ENCODE assay signal across 9 mouse cellular contexts in genomic region chr9:8001352-8001751, GRCm38 (mm10). TPM values are rescaled to one million over a fixed set of nuclear protein-coding genes. Genes with fewer than 3 reads are reported as not detected.
DNase-seq lines count a peak whose midpoint lies in the region; ATAC-seq and TF ChIP-seq lines count a peak whose summit lies in the region.
"Had no signal": no experiment of that assay in that cellular context is flagged by ENCODE, and none has a peak within 500 bp of the region (broad histone marks: within the 10 kb centered on the region; RNA-seq: fewer than 3 reads in every experiment).

No protein-coding gene starts in this region.

- no peak overlapping the region for H3K9ac ChIP-seq in midbrain, postnatal 0 days (replicated peaks; ENCODE audit: low read length, poor library complexity, severe bottlenecking)
- 0 out of 2 replicates have a peak overlapping the region, but pooled peaks have one; percentile 3 for H3K9ac ChIP-seq in heart, embryonic 16.5 days (ENCODE audit: low read length)
- no peak overlapping the region for H3K9ac ChIP-seq in neural tube, embryonic 13.5 days
- H3K9ac ChIP-seq: liver, embryonic 15.5 days had no signal

- H3K9me3 ChIP-seq in midbrain, embryonic 10.5 days (replicated peaks) = no peaks in the 10 kb centered on the region
- no peaks in the 10 kb centered on the region for H3K9me3 ChIP-seq in midbrain, postnatal 0 days (ENCODE audit: low read length)
- H3K9me3 ChIP-seq in heart, embryonic 16.5 days (replicated peaks; ENCODE audit: control insufficient read depth, low read length) = no peaks in the 10 kb centered on the region
- H3K9me3 ChIP-seq in neural tube, embryonic 13.5 days = no peaks in the 10 kb centered on the region
- H3K9me3 ChIP-seq: liver, embryonic 15.5 days had no signal

- peaks cover 37% of the 10 kb centered on the region for H3K4me1 ChIP-seq in midbrain, embryonic 10.5 days
- 0 out of 2 replicates have a peak, but pooled peaks cover 2% of the 10 kb centered on the region for H3K4me1 ChIP-seq in midbrain, postnatal 0 days (ENCODE audit: insufficient read depth, low read length)
- peaks cover 16% of the 10 kb centered on the region for H3K4me1 ChIP-seq in heart, embryonic 16.5 days (ENCODE audit: control insufficient read depth, insufficient read depth, low read length)
- H3K4me1 ChIP-seq in neural tube, embryonic 13.5 days (replicated peaks) = peaks cover 33% of the 10 kb centered on the region

- peak overlapping the region; percentile 94; the same call in 1 of the 2 replicates for H3K4me3 ChIP-seq in midbrain, embryonic 10.5 days
- H3K4me3 ChIP-seq in midbrain, postnatal 0 days (ENCODE audit: low read depth, low read length) = no peak overlapping the region
- no peak overlapping the region for H3K4me3 ChIP-seq in heart, embryonic 16.5 days (ENCODE audit: low read length)
- 0 out of 2 replicates have a peak overlapping the region, but pooled peaks have one; percentile 5 for H3K4me3 ChIP-seq in neural tube, embryonic 13.5 days
- H3K4me3 ChIP-seq: liver, embryonic 15.5 days had no signal

- peaks cover 50% of the 10 kb centered on the region for H3K36me3 ChIP-seq in midbrain, embryonic 10.5 days
- H3K36me3 ChIP-seq in midbrain, postnatal 0 days (ENCODE audit: insufficient read depth, low read length) = no peaks in the 10 kb centered on the region
- peaks cover 18% of the 10 kb centered on the region for H3K36me3 ChIP-seq in heart, embryonic 16.5 days (ENCODE audit: control insufficient read depth, insufficient read depth)
- 0 out of 2 replicates have a peak, but pooled peaks cover 6% of the 10 kb centered on the region for H3K36me3 ChIP-seq in neural tube, embryonic 13.5 days

- peak; percentile 8 to 11 for DNase-seq in cerebellum, postnatal 25 days
- no peak for DNase-seq in cerebellum, adult 9-11 months
- DNase-seq in midbrain, embryonic 10.5 days (ENCODE audit: low spot score) = no peak
- no peak for DNase-seq in midbrain, postnatal 0 days (ENCODE audit: low spot score)
- no peak for DNase-seq in embryo, embryonic 9.5 days (ENCODE audit: extremely low spot score)
- no peak for DNase-seq in thymus, postnatal 14 days

- no peak for TF ChIP-seq CTCF in midbrain, postnatal 0 days (IDR thresholded peaks at IDR 0.05)

- 66% methylated on average over 7 of the region's 7 CpGs for WGBS in midbrain, embryonic 10.5 days
- 49% methylated on average over 7 of the region's 7 CpGs for WGBS in midbrain, postnatal 0 days
- WGBS in heart, embryonic 16.5 days = 45% methylated on average over 7 of the region's 7 CpGs
- 28% methylated on average over 7 of the region's 7 CpGs for WGBS in neural tube, embryonic 13.5 days

- no peak overlapping the region for H3K4me2 ChIP-seq in midbrain, postnatal 0 days (ENCODE audit: low read depth, low read length, poor library complexity, severe bottlenecking)
- H3K4me2 ChIP-seq in heart, embryonic 16.5 days (ENCODE audit: low read depth, low read length) = peak overlapping the region; percentile 20; the same call in 1 of the 2 replicates
- H3K4me2 ChIP-seq in neural tube, embryonic 13.5 days = peak overlapping the region; percentile 40
- H3K4me2 ChIP-seq: liver, embryonic 15.5 days had no signal

- ATAC-seq in midbrain, postnatal 0 days (ENCODE audit: low FRiP score) = no peak
- ATAC-seq in heart, embryonic 16.5 days (replicated peaks; ENCODE audit: extremely low read depth, insufficient read depth, low FRiP score) = no peak
- no peak for ATAC-seq in neural tube, embryonic 13.5 days (ENCODE audit: low read depth)

- 0 out of 2 replicates have a peak overlapping the region, but pooled peaks have one; percentile 24 for H3K27ac ChIP-seq in midbrain, embryonic 10.5 days (replicated peaks)
- no peak overlapping the region for H3K27ac ChIP-seq in midbrain, postnatal 0 days (ENCODE audit: low read depth, low read length)
- H3K27ac ChIP-seq in heart, embryonic 16.5 days (ENCODE audit: low read length) = no peak overlapping the region
- H3K27ac ChIP-seq in neural tube, embryonic 13.5 days (replicated peaks) = no peak overlapping the region
- H3K27ac ChIP-seq: liver, embryonic 15.5 days had no signal

- H3K27me3 ChIP-seq in midbrain, embryonic 10.5 days (ENCODE audit: low read depth, poor library complexity, severe bottlenecking) = no peaks in the 10 kb centered on the region
- no peaks in the 10 kb centered on the region; the same call in 1 of the 2 replicates for H3K27me3 ChIP-seq in midbrain, postnatal 0 days (ENCODE audit: insufficient read depth, low read length)
- H3K27me3 ChIP-seq in heart, embryonic 16.5 days (ENCODE audit: control insufficient read depth, insufficient read depth, low read length) = no peaks in the 10 kb centered on the region
- peaks cover 6% of the 10 kb centered on the region; the same call in 1 of the 2 replicates for H3K27me3 ChIP-seq in neural tube, embryonic 13.5 days

RNA-seq across cellular contexts. Expression of gene Yap1, which starts 3.0 kb away (rescaled TPM):
- polyA plus RNA-seq in midbrain, embryonic 10.5 days (2016; fragmentation: Nextera tagmentation; extraction: Ambion mirVana) = 25.4 and 31.3 TPM in 2 replicates
- total RNA-seq in midbrain, postnatal 0 days (2014; rRNA removed) = 12.5 and 15.8 TPM in 2 replicates
- polyA plus RNA-seq in midbrain, postnatal 0 days (2015; fragmentation: Nextera tagmentation; extraction: Ambion mirVana) = 3.1 and 4.1 TPM in 2 replicates
- 21.6 and 21.8 TPM in 2 replicates for polyA plus RNA-seq in heart, embryonic 16.5 days (2015; fragmentation: Nextera tagmentation; extraction: Ambion mirVana)
- 11.5 and 12.0 TPM in 2 replicates for polyA plus RNA-seq in neural tube, embryonic 13.5 days (2015; fragmentation: Nextera tagmentation; extraction: Ambion mirVana)

RNA-seq across cellular contexts. Expression of gene Cfap300, which starts 41.3 kb away (rescaled TPM):
- polyA plus RNA-seq in midbrain, embryonic 10.5 days (2016; fragmentation: Nextera tagmentation; extraction: Ambion mirVana) = 18.4 and 19.4 TPM in 2 replicates
- 12.1 and 20.1 TPM in 2 replicates for total RNA-seq in midbrain, postnatal 0 days (2014; rRNA removed)
- polyA plus RNA-seq in midbrain, postnatal 0 days (2015; fragmentation: Nextera tagmentation; extraction: Ambion mirVana) = 9.9 and 11.9 TPM in 2 replicates
- polyA plus RNA-seq in heart, embryonic 16.5 days (2015; fragmentation: Nextera tagmentation; extraction: Ambion mirVana) = 5.5 and 6.0 TPM in 2 replicates
- 14.2 and 17.3 TPM in 2 replicates for polyA plus RNA-seq in neural tube, embryonic 13.5 days (2015; fragmentation: Nextera tagmentation; extraction: Ambion mirVana)

Comparison
In these comparisons a context has a peak if more than half of its experiments do, and no peak if none do; other contexts are left out.
1. DNase-seq: peak in cerebellum, postnatal 25 days (2 of 2); none in cerebellum, adult 9-11 months (single experiment), midbrain, embryonic 10.5 days (single experiment), midbrain, postnatal 0 days (single experiment), embryo, embryonic 9.5 days (single experiment) and thymus, postnatal 14 days (single experiment).
2. H3K4me3 ChIP-seq: peak in midbrain, embryonic 10.5 days (single experiment) and neural tube, embryonic 13.5 days (single experiment); none in midbrain, postnatal 0 days (single experiment) and heart, embryonic 16.5 days (single experiment).